Mouse (Mus musculus) MN1 (cell line): Measurements from ENCODE around the gene Ccer1.
A peak's percentile ranks its signal among the peaks of the same experiment; 100 is the strongest.
"Not testable (repeated sequence)": the region's sequence is repeated elsewhere in the genome, so short reads cannot be mapped to it uniquely, and the experiment has no call there.

Experiments
- DNase-seq: peaks from one replicate; pipeline ENCODE4 v3.0.0-alpha.2; 2016; ENCODE audit warnings: low spot score

Gene Ccer1

DNA sequence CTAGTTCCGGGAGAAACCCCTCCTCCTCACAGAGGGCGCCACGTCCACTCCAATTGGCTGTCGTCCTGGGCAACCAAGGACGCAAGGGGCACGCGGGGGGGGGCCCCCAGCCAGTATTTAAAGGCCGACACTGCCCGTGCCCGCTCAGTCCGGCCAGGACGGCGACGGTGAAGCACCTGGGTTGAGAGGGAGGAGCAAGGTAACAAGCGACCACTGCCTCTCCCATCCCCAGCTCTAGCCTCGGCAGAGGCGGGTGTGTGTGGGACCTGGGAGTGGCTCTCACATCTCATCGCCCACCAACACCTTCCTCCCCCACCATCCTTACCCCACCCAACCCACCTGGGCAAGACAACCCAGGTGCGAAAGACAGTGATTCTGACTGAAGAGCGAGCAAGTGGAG is at the start of gene Ccer1:
TSS of gene Ccer1 (plus strand) at position 147 of the 400 bp plus-strand sequence.
- DNase-seq, result no peak

DNA sequence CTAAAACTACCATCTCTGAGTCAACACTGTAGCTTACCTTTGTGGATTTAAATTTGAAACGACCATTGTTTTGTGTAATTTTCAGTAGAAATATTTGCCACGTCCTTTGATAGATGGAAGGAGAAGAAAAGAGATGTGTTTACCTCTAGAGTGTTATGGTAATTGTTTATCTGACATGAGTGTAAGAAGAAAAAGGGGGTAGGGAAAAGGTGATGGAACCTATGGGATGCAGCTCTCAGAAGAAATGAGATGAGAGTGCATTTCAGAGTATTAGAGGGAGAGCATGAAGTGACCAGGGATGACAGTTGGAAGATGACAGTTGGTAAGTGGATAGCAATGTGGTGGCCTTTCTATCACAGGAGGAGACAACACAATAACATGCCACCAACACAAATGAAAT is 49.1 kb upstream of the Ccer1 start, which contains the start of gene Epyc:
TSS of gene Epyc (plus strand) at position 301 of the 400 bp plus-strand sequence.
- no peak for DNase-seq

- DNase-seq, result peak; percentile 36
These were observed 42.5 kb upstream of the Ccer1 start for GRCm38 (mm10) chr10:97650334-97650733.

GRCm38 (mm10) chr10:97659489-97659888 is 33.4 kb upstream of the Ccer1 start:
- no peak for DNase-seq

- DNase-seq, result no peak
These were observed 24.2 kb upstream of the Ccer1 start for GRCm38 (mm10) chr10:97668656-97669055.

- peak; percentile 30 for DNase-seq
These were observed 22.7 kb upstream of the Ccer1 start for GRCm38 (mm10) chr10:97670202-97670601.

GRCm38 (mm10) chr10:97673239-97673638 is 19.6 kb upstream of the Ccer1 start:
- no peak for DNase-seq

DNA sequence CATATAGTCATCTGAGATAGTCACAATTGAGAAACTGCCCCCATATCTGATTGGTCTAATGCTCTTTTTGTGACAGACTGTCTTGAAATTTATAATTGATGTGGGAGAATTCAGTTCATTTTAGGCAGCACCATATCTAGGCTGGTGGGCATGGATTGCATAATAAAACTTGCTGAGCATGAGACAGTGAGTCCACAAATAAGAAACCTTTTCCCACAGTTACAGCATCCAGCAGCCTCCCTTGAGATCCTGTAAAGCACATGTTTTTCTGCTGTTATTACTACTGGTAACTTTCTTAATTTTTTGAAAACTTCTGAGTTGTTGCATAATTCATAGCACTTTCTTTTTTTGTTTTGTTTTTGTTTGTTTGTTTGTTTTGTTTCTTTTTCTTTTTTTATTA is 9.9 kb upstream of the Ccer1 start:
- DNase-seq, result no peak

DNA sequence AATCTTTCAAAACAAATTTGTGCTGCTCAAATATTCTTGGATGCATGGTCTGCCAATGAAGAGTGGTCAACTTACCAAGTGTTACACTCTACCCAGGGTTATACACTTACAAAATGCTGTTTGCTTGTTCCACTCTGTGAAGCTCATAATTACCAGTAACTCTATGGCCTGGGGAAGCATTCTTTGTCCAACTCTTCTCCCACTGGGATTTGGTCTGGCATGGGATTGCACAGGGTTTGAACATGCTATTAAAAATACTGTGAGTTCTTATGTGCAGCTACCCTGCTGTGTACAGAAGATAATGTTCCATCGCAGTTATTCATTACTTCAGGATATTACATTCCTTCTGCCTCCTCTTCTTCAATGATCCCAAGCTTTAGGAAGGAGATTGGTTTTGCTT is 5.7 kb upstream of the Ccer1 start:
- DNase-seq, result no peak

DNA sequence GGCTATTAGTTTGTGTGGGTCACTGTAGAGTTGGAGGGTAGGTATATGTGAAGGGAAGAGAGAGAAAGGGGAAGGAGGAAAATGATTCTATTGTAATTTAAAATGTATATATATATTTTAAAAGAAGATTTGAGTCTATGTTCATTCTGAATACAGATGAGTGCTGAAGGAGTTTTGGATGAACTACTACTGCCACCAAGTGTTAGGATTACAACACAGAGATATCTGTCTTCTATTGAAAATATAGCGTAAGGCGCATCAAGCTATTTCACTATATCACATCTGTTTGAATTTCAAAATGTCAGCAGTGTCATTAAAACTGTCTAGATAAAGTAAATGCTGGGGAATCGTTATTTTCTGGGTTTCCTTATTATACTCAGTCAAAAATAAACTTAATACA is 3.4 kb upstream of the Ccer1 start:
- DNase-seq, result no peak

DNA sequence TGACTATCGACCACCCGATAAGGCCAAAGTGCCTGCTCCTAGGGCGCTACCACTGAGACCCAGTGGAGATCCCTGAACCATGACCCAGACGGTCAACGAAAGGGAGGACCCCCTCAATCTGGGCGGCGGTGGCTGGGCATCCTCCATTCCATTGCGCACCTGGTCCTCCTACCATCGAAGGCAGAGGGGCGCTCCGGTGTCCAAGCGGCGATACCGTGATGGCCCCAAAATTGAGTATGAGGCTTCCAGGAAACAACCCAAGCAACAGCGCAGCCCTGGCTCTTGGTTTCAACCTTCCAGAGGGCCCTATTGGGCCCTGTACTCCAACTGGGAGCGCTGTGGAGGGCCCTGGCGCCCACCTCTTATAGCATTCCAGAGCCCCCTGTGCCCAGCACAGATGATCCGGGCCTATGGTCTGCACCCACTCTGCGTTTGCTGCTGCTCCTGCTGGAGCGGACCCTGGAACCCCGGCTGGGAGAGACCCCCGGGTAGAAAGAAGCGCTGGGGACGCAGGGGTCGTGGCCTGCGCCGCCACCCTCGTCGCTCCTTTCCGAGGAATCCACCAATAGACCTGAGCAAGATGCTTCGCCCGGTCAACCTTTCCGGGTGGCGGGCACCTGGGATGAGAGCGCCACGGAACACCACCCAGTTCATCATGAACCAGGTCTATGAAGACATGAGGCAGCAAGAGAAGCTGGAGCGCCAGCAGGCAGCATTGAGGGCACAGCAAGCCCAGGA is 708 bp downstream of the Ccer1 start:
- DNase-seq, result no peak

GRCm38 (mm10) chr10:97702321-97702720 is 9.5 kb downstream of the Ccer1 start:
- DNase-seq, result no peak

DNA sequence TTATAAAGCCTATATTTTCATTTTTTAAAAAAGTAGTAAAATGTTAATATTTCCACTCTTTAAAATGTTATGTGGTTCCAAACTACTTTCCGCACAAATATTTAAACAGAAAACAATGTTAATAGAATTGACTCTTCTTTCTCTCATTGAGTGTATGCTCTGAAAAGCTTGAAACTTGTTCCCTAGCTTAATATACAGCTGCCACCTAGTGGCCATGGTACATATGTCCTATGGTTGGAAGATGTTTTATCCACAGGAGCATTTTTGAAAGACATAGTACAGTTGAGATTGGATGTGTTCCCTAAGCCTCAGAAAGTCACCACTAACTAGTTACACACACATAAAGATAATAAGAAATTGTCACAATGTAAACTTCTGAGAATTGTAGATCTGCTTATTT is 11.7 kb downstream of the Ccer1 start:
- peak; percentile 31 for DNase-seq

- DNase-seq, result peak; percentile 50
These were observed 19.8 kb downstream of the Ccer1 start for GRCm38 (mm10) chr10:97712687-97713086.

- no peak for DNase-seq
These were observed 21.7 kb downstream of the Ccer1 start for GRCm38 (mm10) chr10:97714584-97714983.

- no peak for DNase-seq
These were observed 22.5 kb downstream of the Ccer1 start for GRCm38 (mm10) chr10:97715289-97715906.

DNA sequence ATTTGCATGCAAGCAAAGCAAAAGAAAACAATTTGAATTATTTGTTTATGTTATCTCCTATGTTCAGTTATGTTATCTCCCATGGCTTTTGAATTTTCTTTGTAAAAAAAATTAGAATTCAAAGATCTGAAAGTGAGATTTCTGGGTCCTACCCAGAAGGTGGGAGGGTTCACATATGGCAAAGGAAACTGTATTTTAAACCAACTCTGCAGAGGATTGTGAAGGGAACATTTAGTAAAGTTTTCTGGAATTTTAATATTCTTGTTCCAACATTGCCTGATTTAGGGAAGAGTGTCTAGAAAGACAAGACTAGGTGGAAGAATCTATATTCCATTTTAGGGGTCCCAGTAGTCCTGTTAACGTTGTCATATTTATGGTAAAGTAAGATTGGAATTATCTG is 24.4 kb downstream of the Ccer1 start:
- DNase-seq, result no peak

DNA sequence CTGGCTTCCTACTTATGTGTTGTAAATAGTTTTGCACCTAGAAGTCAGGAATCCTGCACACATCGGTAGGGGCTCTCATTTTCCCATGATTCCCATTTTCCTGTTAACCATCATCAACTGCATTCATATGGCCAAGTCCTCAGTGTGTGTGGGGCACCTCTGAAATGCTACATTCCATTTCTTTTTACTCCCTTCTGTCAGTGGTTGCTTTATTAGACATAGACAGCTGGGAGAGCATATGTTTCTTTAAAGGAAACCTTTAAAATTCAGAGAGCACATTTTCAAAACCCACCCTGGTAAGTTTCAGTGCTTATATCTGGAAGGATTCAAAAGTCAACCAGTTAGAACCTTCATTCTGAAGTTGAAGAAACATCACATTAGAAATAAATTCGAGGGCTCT is 25.2 kb downstream of the Ccer1 start:
- DNase-seq, result no peak

DNA sequence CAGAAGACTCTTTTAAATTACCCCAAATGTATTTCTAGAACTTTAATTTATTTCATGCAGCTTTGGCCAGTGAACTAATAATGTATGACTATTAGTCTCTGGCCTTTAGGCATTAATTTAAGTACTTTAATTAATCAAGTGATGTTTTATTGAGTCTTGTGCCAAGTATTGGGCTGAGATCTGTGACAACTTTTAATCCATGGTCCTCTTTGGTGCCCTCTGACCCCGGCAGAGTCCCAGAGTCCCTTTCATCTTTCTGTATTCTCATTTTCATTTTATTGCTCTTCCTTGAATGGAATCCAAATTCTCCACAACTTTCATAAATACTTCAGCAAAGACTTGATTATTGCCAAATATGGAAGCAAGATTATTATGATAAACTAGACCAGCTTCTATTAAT is 27.8 kb downstream of the Ccer1 start:
- no peak for DNase-seq

GRCm38 (mm10) chr10:97722709-97723108 is 29.9 kb downstream of the Ccer1 start:
- no peak for DNase-seq

DNA sequence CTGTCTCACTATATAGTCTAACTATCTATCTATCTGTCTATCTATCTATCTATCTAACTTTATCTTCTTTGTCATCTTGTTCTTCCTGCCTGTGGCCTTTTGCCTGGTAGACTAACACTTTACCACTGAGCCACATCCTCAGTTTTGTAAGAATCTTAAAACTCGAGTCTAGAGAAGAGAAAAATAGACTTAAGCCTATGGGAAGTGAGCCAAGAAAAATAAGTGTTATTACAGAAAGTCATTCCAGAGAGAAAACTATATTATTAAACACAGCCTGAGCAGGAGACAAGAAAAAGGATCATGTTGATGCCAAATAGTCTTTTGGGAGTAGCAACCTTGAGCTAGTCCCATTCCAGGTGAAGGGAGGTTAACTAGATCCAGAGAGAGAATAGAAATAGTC is 33.1 kb downstream of the Ccer1 start:
- no peak for DNase-seq

GRCm38 (mm10) chr10:97726655-97727054 is 33.8 kb downstream of the Ccer1 start, which contains the start of gene C030005K15Rik:
Gene C030005K15Rik, minus strand, starts transcription at chr10:97726755.
- not testable (repeated sequence) for DNase-seq
